Mouse (Mus musculus) heart, adult 2 months (tissue): ENCODE results near the gene Sstr4.

Source experiments
- CTCF ChIP-seq: fragments of 200-600 bp; IDR thresholded peaks from 2 replicates; pipeline ENCODE4 v1.8.1; 2022; ENCODE audit warnings: antibody characterized with exemption, mild to moderate bottlenecking, moderate library complexity
- POLR2A ChIP-seq: fragments of 200-500 bp; IDR thresholded peaks from 2 replicates; pipeline ENCODE4 v1.6.1; 2011; ENCODE audit warnings: mild to moderate bottlenecking, low read depth, low read length, control low read depth; ENCODE audit not compliant: insufficient read depth

DNA sequence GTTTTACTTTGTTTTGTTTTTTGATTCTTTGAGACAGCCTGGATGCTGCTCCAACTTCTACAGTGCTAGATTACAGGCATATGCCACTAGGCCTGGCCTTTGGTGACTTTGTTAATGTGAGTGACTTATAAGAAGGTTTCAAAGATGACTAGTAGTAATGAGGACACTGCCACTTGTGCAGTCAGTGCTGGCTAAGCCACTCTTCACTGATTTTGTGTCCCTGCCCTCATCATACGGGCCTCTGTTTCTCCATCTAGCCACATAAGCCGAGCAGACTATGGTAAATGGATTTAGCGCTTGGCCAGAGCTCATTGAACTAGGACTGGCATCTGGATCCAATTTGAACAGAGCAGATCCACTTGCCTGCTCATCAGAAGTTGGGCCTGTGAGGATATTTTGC lies 8.7 kb upstream of the Sstr4 start:
- TF ChIP-seq POLR2A = no peak
- no peak for TF ChIP-seq CTCF
